Mouse (Mus musculus) bone marrow, adult 2 months (tissue): ENCODE measurements around the gene Slc6a3.

Experiments
- CTCF ChIP-seq: fragments of 200-500 bp; IDR thresholded peaks from 2 replicates; pipeline ENCODE4 v1.5.1; 2011; ENCODE audit warnings: low read length, control low read depth; ENCODE audit not compliant: control insufficient read depth, insufficient read depth
- POLR2A ChIP-seq: fragments of 200-500 bp; IDR thresholded peaks from 2 replicates; pipeline ENCODE4 v1.6.1; 2011; ENCODE audit warnings: low read depth, mild to moderate bottlenecking, control low read depth, low read length, borderline replicate concordance; ENCODE audit not compliant: control insufficient read depth

DNA sequence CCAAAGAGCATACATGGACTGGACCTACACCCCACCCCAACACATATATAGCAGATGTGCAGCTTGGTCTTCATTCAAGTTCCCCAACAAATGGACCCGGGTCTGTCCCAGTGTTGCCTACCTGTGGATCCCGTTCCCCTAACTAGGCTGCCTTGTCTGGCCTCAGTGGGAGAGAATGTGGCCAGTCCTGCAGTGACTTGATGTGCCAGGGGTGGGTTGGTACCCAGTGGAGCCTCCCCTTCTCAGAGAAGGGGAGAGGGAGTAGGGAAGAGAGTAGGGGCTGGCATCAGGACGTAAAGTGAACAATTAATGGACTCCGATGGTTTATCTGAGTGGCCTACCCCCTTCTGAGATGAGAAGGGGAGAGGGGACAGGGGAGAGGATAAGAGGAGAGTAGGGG is 66.5 kb downstream of the Slc6a3 start:
- TF ChIP-seq CTCF (no peak), POLR2A (no peak)
